Mouse (Mus musculus) E14TG2a.4 (cell line): ENCODE measurements around the gene Coa7.

Source experiments
- CTCF ChIP-seq: conservative IDR thresholded peaks from 2 replicates; pipeline ENCODE4 v1.5.1; 2014; ENCODE audit warnings: low read length
- NANOG ChIP-seq: IDR thresholded peaks from 2 replicates; pipeline ENCODE4 v1.6.1; 2014; ENCODE audit warnings: borderline replicate concordance, low read length, mixed read lengths
- POU5F1 ChIP-seq: IDR thresholded peaks from 2 replicates; pipeline ENCODE4 v1.6.1; 2014; ENCODE audit warnings: low read length, borderline replicate concordance

GRCm38 (mm10) chr4:108383183-108383714, 55.3 kb downstream of the Coa7 start, which contains the start of gene Shisal2a:
- TF ChIP-seq CTCF (no peak), POU5F1 (no peak), NANOG (no peak)
